Mouse (Mus musculus) liver, embryonic 14.5 days (tissue): ENCODE results near the gene Pou2f1. TPM values are rescaled to one million over a fixed set of nuclear protein-coding genes. Genes with fewer than 3 reads are reported as not detected.

Experiments
- ATAC-seq: fragments of 200-750 bp; cut with Nextera tagmentation; 2 replicates; pipeline ENCODE4 v1.8.0; 2017; ENCODE audit warnings: moderate number of reproducible peaks, mild to moderate bottlenecking, moderate library complexity; ENCODE audit not compliant: insufficient read depth
- DNase-seq, 3 experiments: peaks; one replicate each; pipeline ENCODE4 v3.0.0-alpha.2; 2012 to 2013; ENCODE audit warnings: low read depth in 3 of 3, low spot score in 3 of 3
- H3K27ac ChIP-seq: fragments of 300-500 bp; sonication (generic); 2 replicates; pipeline ENCODE4 v1.5.1; 2014; ENCODE audit warnings: moderate library complexity, mild to moderate bottlenecking, control low read depth, inconsistent platforms
- H3K27me3 ChIP-seq: fragments of 300-500 bp; sonication (generic); 2 replicates; pipeline ENCODE4 v1.6.1; 2014; ENCODE audit warnings: mild to moderate bottlenecking, low read length, moderate library complexity; ENCODE audit not compliant: control insufficient read depth, insufficient read depth
- H3K36me3 ChIP-seq: fragments of 300-500 bp; sonication (generic); replicated peaks from 2 replicates; pipeline ENCODE4 v1.6.1; 2014; ENCODE audit warnings: low read depth; ENCODE audit not compliant: control insufficient read depth, insufficient read depth
- H3K4me1 ChIP-seq, 2 experiments: fragments of 200-500 bp in 1 of 2; fragments of 300-500 bp in 1 of 2; sonication (generic) in 1 of 2; replicated peaks; 2 replicates each; pipeline ENCODE4 v1.6.1; 2012 to 2014; ENCODE audit warnings: antibody characterized with exemption in 1 of 2, inconsistent platforms in 1 of 2, low read length in 1 of 2; ENCODE audit not compliant: control insufficient read depth in 2 of 2, insufficient read depth in 2 of 2
- H3K4me2 ChIP-seq: fragments of 300-500 bp; sonication (generic); 2 replicates; pipeline ENCODE4 v1.6.1; 2014; ENCODE audit warnings: low read depth, mild to moderate bottlenecking, control low read depth, moderate library complexity
- H3K4me3 ChIP-seq, 2 experiments: fragments of 200-500 bp in 1 of 2; fragments of 300-500 bp in 1 of 2; sonication (generic) in 1 of 2; 2 replicates each; pipeline ENCODE4 v1.5.1; 2012 to 2014; ENCODE audit warnings: low read depth in 2 of 2, low read length in 2 of 2, mild to moderate bottlenecking in 2 of 2, control low read depth in 1 of 2, inconsistent platforms in 1 of 2, moderate library complexity in 1 of 2; ENCODE audit not compliant: insufficient read depth in 1 of 2
- H3K9ac ChIP-seq: fragments of 300-500 bp; sonication (generic); replicated peaks from 2 replicates; pipeline ENCODE4 v1.6.1; 2014; ENCODE audit warnings: mild to moderate bottlenecking, control low read depth, moderate library complexity
- H3K9me3 ChIP-seq: fragments of 300-500 bp; sonication (generic); 2 replicates; pipeline ENCODE4 v1.6.1; 2016; ENCODE audit warnings: low read length, mixed read lengths; ENCODE audit not compliant: control insufficient read depth
- CTCF ChIP-seq: IDR thresholded peaks from 2 replicates; pipeline ENCODE4 v1.5.1; 2016; ENCODE audit warnings: antibody characterized with exemption, low read depth, control low read depth
- EP300 ChIP-seq: IDR thresholded peaks from 2 replicates; pipeline ENCODE4 v1.6.1; 2016; ENCODE audit warnings: antibody characterized with exemption, low read depth
- WGBS: fragments of 180-500 bp; shearing (Covaris S2); extraction: QIAGEN DNeasy Blood & Tissue Kit; methylation state at CpG from one replicate; pipeline ENCODE4 v1.1.7; 2014; ENCODE audit not compliant: insufficient replicate concordance; 5-methylcytosine and 5-hydroxymethylcytosine counted together
- polyA plus RNA-seq, 2 experiments: library from polyadenylated mRNA; depleted of rRNA in 1 of 2; stranded (reverse) in 1 of 2; unstranded in 1 of 2; fragments of >200 nt; fragmentation: Nextera tagmentation in 1 of 2; extraction: Ambion mirVana in 1 of 2; gene quantifications; 2 replicates each; pipeline versions ENCODE4 v1.2.1 to v1.2.3; 2012 to 2014

Pou2f1 gene
- polyA plus RNA-seq, 2 experiments: 1.9 to 3.9 TPM

- ATAC-seq (no peak), DNase-seq (no peak)
- Histone ChIP-seq H3K27ac (no peak overlapping the region), H3K4me1 (no peaks in the 10 kb centered on the region; a peak in 1 of 4 replicates), H3K4me2 (no peak overlapping the region), H3K4me3 (no peak overlapping the region), H3K36me3 (no peaks in the 10 kb centered on the region), H3K9ac (no peak overlapping the region), H3K9me3 (no peaks in the 10 kb centered on the region), H3K27me3 (no peaks in the 10 kb centered on the region)
- 81% methylated on average over 2 of the region's 2 CpGs for WGBS
- TF ChIP-seq EP300 (no peak), CTCF (no peak)
These were observed 67.0 kb downstream of the Pou2f1 start for GRCm38 (mm10) chr1:165935466-165935818.

- no peak for TF ChIP-seq EP300
- TF ChIP-seq CTCF: no peak
- 41% methylated on average over 7 of the region's 7 CpGs for WGBS
- H3K36me3 ChIP-seq: no peaks in the 10 kb centered on the region
- no peaks in the 10 kb centered on the region; a peak in 1 of 4 replicates for H3K4me1 ChIP-seq
- H3K9ac ChIP-seq: no peak overlapping the region
- no peak overlapping the region for H3K4me3 ChIP-seq
- H3K4me2 ChIP-seq: no peak overlapping the region
- no peaks in the 10 kb centered on the region for H3K9me3 ChIP-seq
- no peaks in the 10 kb centered on the region for H3K27me3 ChIP-seq
- H3K27ac ChIP-seq: no peak overlapping the region
- ATAC-seq: no peak
- no peak for DNase-seq
These were observed 67.6 kb downstream of the Pou2f1 start for GRCm38 (mm10) chr1:165934648-165935465.

GRCm38 (mm10) chr1:165933915-165934647 is 68.4 kb downstream of the Pou2f1 start:
- 75% methylated on average over 5 of the region's 5 CpGs for WGBS

GRCm38 (mm10) chr1:165932842-165933241 is 69.6 kb downstream of the Pou2f1 start:
- Histone ChIP-seq H3K4me1 (no peaks in the 10 kb centered on the region; a peak in 1 of 4 replicates), H3K36me3 (no peaks in the 10 kb centered on the region), H3K27me3 (no peaks in the 10 kb centered on the region), H3K9ac (no peak overlapping the region), H3K27ac (no peak overlapping the region), H3K4me2 (no peak overlapping the region), H3K9me3 (no peaks in the 10 kb centered on the region), H3K4me3 (no peak overlapping the region)
- ATAC-seq: no peak
- 77% methylated on average over 2 of the region's 2 CpGs for WGBS
- TF ChIP-seq CTCF: no peak
- no peak for TF ChIP-seq EP300
- DNase-seq: no peak

More at GRCm38 (mm10) chr1:165933915-165934647, 68.4 kb downstream of the Pou2f1 start:
- H3K4me3 ChIP-seq: no peak overlapping the region
- H3K27ac ChIP-seq: no peak overlapping the region
- H3K4me2 ChIP-seq: no peak overlapping the region
- TF ChIP-seq EP300: no peak
- no peak for TF ChIP-seq CTCF
- H3K4me1 ChIP-seq: no peaks in the 10 kb centered on the region; a peak in 1 of 4 replicates
- H3K27me3 ChIP-seq: no peaks in the 10 kb centered on the region
- ATAC-seq: no peak
- H3K9me3 ChIP-seq: no peaks in the 10 kb centered on the region
- DNase-seq: no peak
- no peaks in the 10 kb centered on the region for H3K36me3 ChIP-seq
- no peak overlapping the region for H3K9ac ChIP-seq

- Histone ChIP-seq H3K27me3 (no peaks in the 10 kb centered on the region), H3K4me2 (no peak overlapping the region), H3K9me3 (no peaks in the 10 kb centered on the region), H3K9ac (no peak overlapping the region), H3K4me3 (no peak overlapping the region), H3K36me3 (no peaks in the 10 kb centered on the region), H3K27ac (no peak overlapping the region), H3K4me1 (no peaks in the 10 kb centered on the region; a peak in 1 of 4 replicates)
- no peak for TF ChIP-seq EP300
- TF ChIP-seq CTCF: no peak
- ATAC-seq: no peak
- WGBS: 74% methylated on average over 3 of the region's 3 CpGs
- no peak for DNase-seq
These were observed 72.0 kb downstream of the Pou2f1 start for GRCm38 (mm10) chr1:165930510-165930909.
